Mouse (Mus musculus) cerebellum, adult 2 months (tissue): ENCODE data around the gene Gtdc1.

Experiments used
- CTCF ChIP-seq: fragments of 200-500 bp; IDR thresholded peaks from 2 replicates; pipeline ENCODE4 v1.5.1; 2011; ENCODE audit warnings: low read depth, mild to moderate bottlenecking, control low read depth, low read length, moderate library complexity, borderline replicate concordance; ENCODE audit not compliant: insufficient read depth
- POLR2A ChIP-seq: fragments of 200-500 bp; IDR thresholded peaks from 2 replicates; pipeline ENCODE4 v1.6.1; 2011; ENCODE audit warnings: low read length, control low read depth, borderline replicate concordance; ENCODE audit not compliant: insufficient read depth

- no peak for TF ChIP-seq CTCF
- no peak for TF ChIP-seq POLR2A
These were observed 370.4 kb downstream of the Gtdc1 start for GRCm38 (mm10) chr2:44556861-44557592.
